Mouse (Mus musculus) left cerebral cortex, adult 8-10 months (tissue): ENCODE measurements around the gene Pitpnm2. TPM values are rescaled to one million over a fixed set of nuclear protein-coding genes. Genes with fewer than 3 reads are reported as not detected.

ENCODE experiments used
- total RNA-seq, 4 experiments: library from RNA; stranded (reverse); gene quantifications; 2 replicates each; pipeline ENCODE4 v1.2.4; 2022

Gene Pitpnm2
- total RNA-seq, 4 experiments from 2014 or later: 235 to 257 (median 249) TPM

Other genes starting within 250 kb of the Pitpnm2 start
- gene Vps37b, start 217.5 kb downstream of the Pitpnm2 start, total RNA-seq: 10 to 100 TPM; 35.5 to 47.5 (median 42.3) TPM
- gene Abcb9, start 154.0 kb downstream of the Pitpnm2 start, total RNA-seq: 10 to 100 TPM; 54.5 to 61.4 (median 56.3) TPM
- 10 to 100 TPM; 29.4 to 36.2 (median 32.3) TPM for gene Ogfod2, start 137.5 kb downstream of the Pitpnm2 start, total RNA-seq
- 10 to 100 TPM; 58.5 to 70.6 (median 61.2) TPM for gene Arl6ip4, start 133.7 kb downstream of the Pitpnm2 start, total RNA-seq
- 10 to 100 TPM; 23.8 to 29.4 (median 27.1) TPM for gene Mphosph9, start 78.2 kb upstream of the Pitpnm2 start, total RNA-seq
- 10 to 100 TPM in 3 of 4 experiments, 1 to 10 TPM in 1; 9.1 to 14.1 (median 12.8) TPM for gene 2810006K23Rik, start 78.3 kb upstream of the Pitpnm2 start, total RNA-seq
- gene Cdk2ap1, start 113.3 kb upstream of the Pitpnm2 start, total RNA-seq: 100 to 1,000 TPM; 126 to 160 (median 136) TPM
- gene Sbno1, start 176.2 kb upstream of the Pitpnm2 start, total RNA-seq: 100 to 1,000 TPM; 137 to 172 (median 153) TPM
- 10 to 100 TPM; 46.3 to 56.1 (median 53.9) TPM for gene Kmt5a, start 190.2 kb upstream of the Pitpnm2 start, total RNA-seq
- gene Rilpl2, start 228.6 kb upstream of the Pitpnm2 start, total RNA-seq: 10 to 100 TPM; 13.3 to 18.3 (median 15.8) TPM
- gene Snrnp35, start 233.4 kb upstream of the Pitpnm2 start, total RNA-seq: 10 to 100 TPM; 19.0 to 29.8 (median 23.9) TPM